Mouse (Mus musculus): ENCODE data around the gene Echdc2. TPM values are rescaled to one million over a fixed set of nuclear protein-coding genes. Genes with fewer than 3 reads are reported as not detected.

The Echdc2 gene
- polyA plus RNA-seq, 1 experiment from 2014 or later = 24.2 TPM

GRCm38 (mm10) chr4:108222507-108222906 lies 57.3 kb downstream of the Echdc2 start:
- Histone ChIP-seq H3K9ac (ENCODE audit: low read depth, low read length) (no peak overlapping the region), H3K27me3 (ENCODE audit: control insufficient read depth, insufficient read depth, low read depth, low read length) (peaks cover 20% of the 10 kb centered on the region), H3K27ac (ENCODE audit: low read length) (no peak overlapping the region), H3K4me1 (ENCODE audit: control insufficient read depth, low read depth, low read length) (no peaks in the 10 kb centered on the region), H3K4me3 (ENCODE audit: low read depth, low read length) (no peak overlapping the region), H3K9me3 (replicated peaks; ENCODE audit: control insufficient read depth, low read length) (no peaks in the 10 kb centered on the region), H3K4me2 (ENCODE audit: low read depth, low read length) (no peak overlapping the region), H3K36me3 (ENCODE audit: control insufficient read depth, insufficient read depth) (no peaks in the 10 kb centered on the region)
- 67% methylated on average over 5 of the region's 5 CpGs for WGBS (ENCODE audit: insufficient replicate concordance)
- ATAC-seq (ENCODE audit: low read depth) = no peak

DNA sequence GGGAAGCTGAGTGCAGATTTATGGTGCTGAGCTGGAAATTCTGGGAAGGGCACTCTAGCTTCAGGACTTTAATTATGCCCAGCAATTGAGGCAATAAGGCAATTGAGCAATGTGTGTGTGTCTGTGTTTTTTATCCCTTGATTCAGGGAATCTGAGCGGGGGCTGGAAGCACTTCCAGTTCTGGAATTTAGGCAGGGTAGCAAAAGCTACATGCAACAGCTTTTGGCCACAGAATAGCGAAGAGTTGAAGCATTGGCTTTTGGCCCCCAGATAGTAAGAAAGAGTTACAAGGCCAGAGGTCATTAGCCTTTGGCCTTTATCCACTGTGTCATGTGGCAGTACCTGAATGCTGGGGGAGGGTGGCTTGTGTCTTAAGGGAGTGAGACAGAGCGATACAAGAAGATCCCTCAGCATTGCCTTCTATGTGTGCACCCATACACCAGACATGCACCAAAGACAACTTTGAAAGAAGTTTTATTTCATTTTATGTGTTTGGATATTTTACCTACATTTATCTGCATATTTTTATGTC lies 60.2 kb downstream of the Echdc2 start:
- Histone ChIP-seq H3K27me3 (ENCODE audit: control insufficient read depth, insufficient read depth, low read depth, low read length) (no peaks in the 10 kb centered on the region), H3K9me3 (replicated peaks; ENCODE audit: control insufficient read depth, low read length) (no peaks in the 10 kb centered on the region), H3K27ac (ENCODE audit: low read length) (peak overlapping the region; percentile 33; the same call in 1 of the 2 replicates), H3K4me1 (ENCODE audit: control insufficient read depth, low read depth, low read length) (no peaks in the 10 kb centered on the region), H3K36me3 (ENCODE audit: control insufficient read depth, insufficient read depth) (no peaks in the 10 kb centered on the region), H3K4me3 (ENCODE audit: low read depth, low read length) (no peak overlapping the region), H3K4me2 (ENCODE audit: low read depth, low read length) (no peak overlapping the region), H3K9ac (ENCODE audit: low read depth, low read length) (no peak overlapping the region)
- ATAC-seq (ENCODE audit: low read depth) = peak; percentile 67
- WGBS (ENCODE audit: insufficient replicate concordance) = 53% methylated on average over 3 of the region's 3 CpGs

Other genes with a start within 250 kb of the Echdc2 start
- 45.5 and 48.4 TPM in 2 replicates for gene Cpt2, start 241.8 kb upstream of the Echdc2 start, polyA plus RNA-seq (2015; fragmentation: Nextera tagmentation; extraction: Ambion mirVana)
- gene Slc1a7, start 197.1 kb upstream of the Echdc2 start, polyA plus RNA-seq (2015; fragmentation: Nextera tagmentation; extraction: Ambion mirVana) = not detected in 2 replicates
- 0.14 and 0.30 TPM in 2 replicates for gene Podn, start 69.0 kb upstream of the Echdc2 start, polyA plus RNA-seq (2015; fragmentation: Nextera tagmentation; extraction: Ambion mirVana)
- 396 and 427 TPM in 2 replicates for gene Scp2, start 20.4 kb upstream of the Echdc2 start, polyA plus RNA-seq (2015; fragmentation: Nextera tagmentation; extraction: Ambion mirVana)
- gene Zyg11a, start 52.6 kb downstream of the Echdc2 start, polyA plus RNA-seq (2015; fragmentation: Nextera tagmentation; extraction: Ambion mirVana) = 0.30 and 0.33 TPM in 2 replicates
- 2.3 and 3.1 TPM in 2 replicates for gene Zyg11b, start 135.7 kb downstream of the Echdc2 start, polyA plus RNA-seq (2015; fragmentation: Nextera tagmentation; extraction: Ambion mirVana)
- gene Coa7, start 162.7 kb downstream of the Echdc2 start, polyA plus RNA-seq (2015; fragmentation: Nextera tagmentation; extraction: Ambion mirVana) = 20.5 and 26.3 TPM in 2 replicates
- gene Shisal2a, start 217.9 kb downstream of the Echdc2 start, polyA plus RNA-seq (2015; fragmentation: Nextera tagmentation; extraction: Ambion mirVana) = 0.15 and 0.16 TPM in 2 replicates
- gene Gpx7, start 241.5 kb downstream of the Echdc2 start, polyA plus RNA-seq (2015; fragmentation: Nextera tagmentation; extraction: Ambion mirVana) = 9.5 and 10.4 TPM in 2 replicates

All from liver, embryonic 16.5 days (tissue).